Mouse (Mus musculus) MEL (cell line): ENCODE data around the gene Dgat2.

Experiments
- BHLHE40 ChIP-seq: IDR thresholded peaks from 2 replicates; pipeline ENCODE4 v1.6.1; 2012; ENCODE audit warnings: low read depth, mild to moderate bottlenecking, inconsistent platforms, low read length, improper control_type of control experiment, borderline replicate concordance
- CHD2 ChIP-seq: IDR thresholded peaks from 2 replicates; pipeline ENCODE4 v1.6.1; 2011; ENCODE audit warnings: low read length, improper control_type of control experiment
- CTCF ChIP-seq, 3 experiments: IDR thresholded peaks in 2 of 3; conservative IDR thresholded peaks in 1 of 3; 2 replicates each; pipeline ENCODE4 v1.5.1; 2011 to 2012; ENCODE audit warnings: low read length in 3 of 3, low read depth in 2 of 3, mild to moderate bottlenecking in 2 of 3, improper control_type of control experiment in 1 of 3, inconsistent platforms in 1 of 3, mixed read lengths in 1 of 3, moderate library complexity in 1 of 3; ENCODE audit not compliant: control insufficient read depth in 1 of 3, insufficient read depth in 1 of 3, poor library complexity in 1 of 3, severe bottlenecking in 1 of 3
- GATA1 ChIP-seq: IDR thresholded peaks from 2 replicates; pipeline ENCODE4 v1.6.1; 2011; ENCODE audit warnings: low read depth, low read length, improper control_type of control experiment
- MAX ChIP-seq: IDR thresholded peaks from 2 replicates; pipeline ENCODE4 v1.6.1; 2011; ENCODE audit warnings: low read length, improper control_type of control experiment
- RAD21 ChIP-seq: IDR thresholded peaks from 2 replicates; pipeline ENCODE4 v1.6.1; 2011; ENCODE audit warnings: mild to moderate bottlenecking, low read depth, low read length, improper control_type of control experiment
- SMC3 ChIP-seq: IDR thresholded peaks from 2 replicates; pipeline ENCODE4 v1.6.1; 2011; ENCODE audit warnings: low read depth, low read length, improper control_type of control experiment
- TBP ChIP-seq: IDR thresholded peaks from 2 replicates; pipeline ENCODE4 v1.8.0; 2011; ENCODE audit warnings: low read depth, low read length, improper control_type of control experiment
- TCF12 ChIP-seq: IDR thresholded peaks from 2 replicates; pipeline ENCODE4 v1.6.1; 2014; ENCODE audit warnings: low read depth, mild to moderate bottlenecking, inconsistent platforms, low read length, improper control_type of control experiment, moderate library complexity
- ZC3H11A ChIP-seq: IDR thresholded peaks from 2 replicates; pipeline ENCODE4 v1.6.1; 2012; ENCODE audit warnings: low read depth, mild to moderate bottlenecking, inconsistent platforms, low read length, improper control_type of control experiment

DNA sequence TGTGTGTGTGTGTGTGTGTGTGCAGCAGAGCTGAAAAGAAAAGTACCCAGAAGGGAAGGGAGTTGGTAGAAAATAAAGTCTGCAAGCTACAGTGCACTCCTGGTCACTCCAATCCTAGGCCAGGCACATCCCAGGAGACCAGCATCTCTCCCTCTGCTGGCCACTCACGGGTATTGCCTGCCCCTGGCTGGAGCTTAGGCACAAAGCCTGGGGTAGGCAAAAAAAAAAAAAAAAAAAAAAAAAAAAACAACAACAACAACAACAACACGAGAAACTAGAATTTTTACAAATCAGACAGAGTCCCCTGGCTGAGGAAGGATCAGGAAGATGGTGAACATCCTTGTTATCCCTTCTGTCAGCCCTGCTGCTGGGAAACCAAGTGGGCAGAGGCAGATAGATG, 46.9 kb upstream of the Dgat2 start:
- TF ChIP-seq CTCF (IDR thresholded peaks at IDR 0.05 in 2 of 3, conservative IDR thresholded peaks at IDR 0.05 in 1 of 3; ENCODE audit: control insufficient read depth in 1 of 3, insufficient read depth in 1 of 3, low read depth in 2 of 3, low read length in 3 of 3, poor library complexity in 1 of 3, severe bottlenecking in 1 of 3) (peak; percentile 34 to 52 (median 37)), GATA1 (no peak), MAX (no peak), SMC3 (no peak), BHLHE40 (no peak), TBP (no peak), CHD2 (no peak), RAD21 (peak; percentile 2), TCF12 (no peak), ZC3H11A (no peak)
